Mouse (Mus musculus) liver, embryonic 14.5 days (tissue): ENCODE measurements around the gene Fgfr2. TPM values are rescaled to one million over a fixed set of nuclear protein-coding genes. Genes with fewer than 3 reads are reported as not detected.

Experiments used
- ATAC-seq: fragments of 200-750 bp; cut with Nextera tagmentation; 2 replicates; pipeline ENCODE4 v1.8.0; 2017; ENCODE audit warnings: moderate number of reproducible peaks, mild to moderate bottlenecking, moderate library complexity; ENCODE audit not compliant: insufficient read depth
- DNase-seq, 3 experiments: peaks; one replicate each; pipeline ENCODE4 v3.0.0-alpha.2; 2012 to 2013; ENCODE audit warnings: low read depth in 3 of 3, low spot score in 3 of 3
- H3K27ac ChIP-seq: fragments of 300-500 bp; sonication (generic); 2 replicates; pipeline ENCODE4 v1.5.1; 2014; ENCODE audit warnings: moderate library complexity, mild to moderate bottlenecking, control low read depth, inconsistent platforms
- H3K27me3 ChIP-seq: fragments of 300-500 bp; sonication (generic); 2 replicates; pipeline ENCODE4 v1.6.1; 2014; ENCODE audit warnings: mild to moderate bottlenecking, low read length, moderate library complexity; ENCODE audit not compliant: control insufficient read depth, insufficient read depth
- H3K36me3 ChIP-seq: fragments of 300-500 bp; sonication (generic); replicated peaks from 2 replicates; pipeline ENCODE4 v1.6.1; 2014; ENCODE audit warnings: low read depth; ENCODE audit not compliant: control insufficient read depth, insufficient read depth
- H3K4me1 ChIP-seq, 2 experiments: fragments of 200-500 bp in 1 of 2; fragments of 300-500 bp in 1 of 2; sonication (generic) in 1 of 2; replicated peaks; 2 replicates each; pipeline ENCODE4 v1.6.1; 2012 to 2014; ENCODE audit warnings: antibody characterized with exemption in 1 of 2, inconsistent platforms in 1 of 2, low read length in 1 of 2; ENCODE audit not compliant: control insufficient read depth in 2 of 2, insufficient read depth in 2 of 2
- H3K4me2 ChIP-seq: fragments of 300-500 bp; sonication (generic); 2 replicates; pipeline ENCODE4 v1.6.1; 2014; ENCODE audit warnings: low read depth, mild to moderate bottlenecking, control low read depth, moderate library complexity
- H3K4me3 ChIP-seq, 2 experiments: fragments of 200-500 bp in 1 of 2; fragments of 300-500 bp in 1 of 2; sonication (generic) in 1 of 2; 2 replicates each; pipeline ENCODE4 v1.5.1; 2012 to 2014; ENCODE audit warnings: low read depth in 2 of 2, low read length in 2 of 2, mild to moderate bottlenecking in 2 of 2, control low read depth in 1 of 2, inconsistent platforms in 1 of 2, moderate library complexity in 1 of 2; ENCODE audit not compliant: insufficient read depth in 1 of 2
- H3K9ac ChIP-seq: fragments of 300-500 bp; sonication (generic); replicated peaks from 2 replicates; pipeline ENCODE4 v1.6.1; 2014; ENCODE audit warnings: mild to moderate bottlenecking, control low read depth, moderate library complexity
- H3K9me3 ChIP-seq: fragments of 300-500 bp; sonication (generic); 2 replicates; pipeline ENCODE4 v1.6.1; 2016; ENCODE audit warnings: low read length, mixed read lengths; ENCODE audit not compliant: control insufficient read depth
- CTCF ChIP-seq: IDR thresholded peaks from 2 replicates; pipeline ENCODE4 v1.5.1; 2016; ENCODE audit warnings: antibody characterized with exemption, low read depth, control low read depth
- EP300 ChIP-seq: IDR thresholded peaks from 2 replicates; pipeline ENCODE4 v1.6.1; 2016; ENCODE audit warnings: antibody characterized with exemption, low read depth
- WGBS: fragments of 180-500 bp; shearing (Covaris S2); extraction: QIAGEN DNeasy Blood & Tissue Kit; methylation state at CpG from one replicate; pipeline ENCODE4 v1.1.7; 2014; ENCODE audit not compliant: insufficient replicate concordance; 5-methylcytosine and 5-hydroxymethylcytosine counted together
- polyA plus RNA-seq, 2 experiments: library from polyadenylated mRNA; depleted of rRNA in 1 of 2; stranded (reverse) in 1 of 2; unstranded in 1 of 2; fragments of >200 nt; fragmentation: Nextera tagmentation in 1 of 2; extraction: Ambion mirVana in 1 of 2; gene quantifications; 2 replicates each; pipeline versions ENCODE4 v1.2.1 to v1.2.3; 2012 to 2014

Fgfr2 gene
- polyA plus RNA-seq, 2 experiments: 7.9 to 8.8 TPM

GRCm38 (mm10) chr7:131788595-131789206 is 1334.4 kb downstream of the Fgfr2 start:
- TF ChIP-seq CTCF (no peak), EP300 (no peak)
- Histone ChIP-seq H3K9ac (no peak overlapping the region), H3K36me3 (no peaks in the 10 kb centered on the region), H3K27ac (no peak overlapping the region), H3K4me2 (no peak overlapping the region), H3K27me3 (no peaks in the 10 kb centered on the region), H3K4me3 (no peak overlapping the region), H3K9me3 (no peaks in the 10 kb centered on the region), H3K4me1 (no peaks in the 10 kb centered on the region)
- ATAC-seq (no peak), DNase-seq (no peak)
- 67% methylated on average over 10 of the region's 10 CpGs for WGBS

- no peak for ATAC-seq
- 71% methylated on average over 3 of the region's 3 CpGs for WGBS
- TF ChIP-seq EP300 (no peak), CTCF (no peak)
- no peak overlapping the region for H3K4me2 ChIP-seq
- H3K9ac ChIP-seq: no peak overlapping the region
- H3K36me3 ChIP-seq: no peaks in the 10 kb centered on the region
- no peak for DNase-seq
- no peak overlapping the region for H3K27ac ChIP-seq
- H3K4me3 ChIP-seq: no peak overlapping the region
- H3K9me3 ChIP-seq: no peaks in the 10 kb centered on the region
- no peaks in the 10 kb centered on the region for H3K27me3 ChIP-seq
- no peaks in the 10 kb centered on the region for H3K4me1 ChIP-seq
Observed at GRCm38 (mm10) chr7:131785721-131786120, 1337.4 kb downstream of the Fgfr2 start.

GRCm38 (mm10) chr7:131778271-131778985 is 1344.7 kb downstream of the Fgfr2 start:
- DNase-seq: no peak
- 76% methylated on average over 24 of the region's 24 CpGs for WGBS
- Histone ChIP-seq H3K4me3 (no peak overlapping the region), H3K4me2 (no peak overlapping the region), H3K9me3 (no peaks in the 10 kb centered on the region), H3K4me1 (no peaks in the 10 kb centered on the region), H3K27ac (no peak overlapping the region), H3K36me3 (no peaks in the 10 kb centered on the region), H3K27me3 (no peaks in the 10 kb centered on the region), H3K9ac (no peak overlapping the region)
- ATAC-seq: no peak
- TF ChIP-seq EP300 (no peak), CTCF (no peak)

- no peak overlapping the region for H3K27ac ChIP-seq
- no peak for ATAC-seq
- TF ChIP-seq CTCF (no peak), EP300 (no peak)
- H3K4me1 ChIP-seq: no peaks in the 10 kb centered on the region
- H3K4me3 ChIP-seq: no peak overlapping the region
- no peak overlapping the region for H3K9ac ChIP-seq
- H3K27me3 ChIP-seq: no peaks in the 10 kb centered on the region
- WGBS: 55% methylated on average over 10 of the region's 10 CpGs
- no peaks in the 10 kb centered on the region for H3K36me3 ChIP-seq
- H3K4me2 ChIP-seq: no peak overlapping the region
- H3K9me3 ChIP-seq: no peaks in the 10 kb centered on the region
- DNase-seq: no peak
Observed at GRCm38 (mm10) chr7:131777461-131778270, 1345.5 kb downstream of the Fgfr2 start.

GRCm38 (mm10) chr7:131776191-131776752 is 1346.9 kb downstream of the Fgfr2 start:
- Histone ChIP-seq H3K4me3 (no peak overlapping the region), H3K27ac (no peak overlapping the region), H3K27me3 (no peaks in the 10 kb centered on the region), H3K4me1 (no peaks in the 10 kb centered on the region), H3K9me3 (no peaks in the 10 kb centered on the region), H3K4me2 (no peak overlapping the region), H3K9ac (no peak overlapping the region), H3K36me3 (no peaks in the 10 kb centered on the region)
- no peak for TF ChIP-seq EP300
- TF ChIP-seq CTCF: no peak
- no peak for DNase-seq
- no peak for ATAC-seq
- 71% methylated on average over 16 of the region's 16 CpGs for WGBS
